Mouse (Mus musculus) heart, postnatal 14 days (tissue): ENCODE measurements at regions not wholly inside any gene's neighbourhood (a gene's known extent, or its start where the extent isn't known, plus 50 kb on each side); places are given as distances from the start of the nearest gene placed in this dataset.
"Not testable (repeated sequence)": the region's sequence is repeated elsewhere in the genome, so short reads cannot be mapped to it uniquely, and the experiment has no call there.

ENCODE experiments used
- DNase-seq, 2 experiments: peaks; one replicate each; pipeline ENCODE4 v3.0.0; 2021 to 2022
- intact Hi-C: fragments of 180-260 bp; cut with DNase I; formaldehyde crosslinking; loops from one replicate; pipeline ENCODE4 v1.15.1; 2025
- microRNA-seq, 2 experiments: library from miRNA; unstranded; fragments of <30 nt; microRNA quantifications; one replicate each; pipeline ENCODE4 v1.2.0; 2021 to 2022

- intact Hi-C loops = loop anchor here (5.0 kb wide), 1 partner anchor 168 kb away; no protein-coding TSS in a partner anchor
Measured at GRCm38 (mm10) chr7:47830124-47830523, 151.8 kb downstream of the Mrgpra4 start.

DNA sequence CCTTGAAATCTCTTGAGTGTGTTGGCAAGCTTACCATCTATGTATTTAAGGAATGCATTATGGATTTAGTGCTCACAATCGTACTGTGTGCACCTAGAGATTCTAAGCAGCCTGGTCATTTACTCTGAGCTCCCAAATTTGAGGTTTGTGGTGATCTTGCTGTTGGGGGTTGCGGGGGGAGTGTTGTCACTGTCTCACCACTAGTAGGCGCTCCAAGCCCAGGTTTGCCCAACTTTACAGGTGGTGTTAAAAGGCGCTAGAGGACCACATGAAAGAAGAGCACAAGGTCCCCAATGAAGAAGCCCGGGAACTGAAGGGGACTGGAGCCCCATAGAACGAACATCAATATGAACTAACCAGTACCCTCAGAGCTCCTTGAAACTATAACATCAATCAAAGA is 180.2 kb upstream of the Mrgpra3 start:
- intact Hi-C loops = no loop called here

More at GRCm38 (mm10) chr7:47830124-47830523, 151.8 kb downstream of the Mrgpra4 start:
- no peak for DNase-seq

GRCm38 (mm10) chr7:47747528-47747927 is 146.4 kb upstream of the Mrgpra3 start:
- DNase-seq = no peak
- intact Hi-C loops = no loop called here

More for the DNA sequence above, 180.2 kb upstream of the Mrgpra3 start:
- DNase-seq = no peak

DNA sequence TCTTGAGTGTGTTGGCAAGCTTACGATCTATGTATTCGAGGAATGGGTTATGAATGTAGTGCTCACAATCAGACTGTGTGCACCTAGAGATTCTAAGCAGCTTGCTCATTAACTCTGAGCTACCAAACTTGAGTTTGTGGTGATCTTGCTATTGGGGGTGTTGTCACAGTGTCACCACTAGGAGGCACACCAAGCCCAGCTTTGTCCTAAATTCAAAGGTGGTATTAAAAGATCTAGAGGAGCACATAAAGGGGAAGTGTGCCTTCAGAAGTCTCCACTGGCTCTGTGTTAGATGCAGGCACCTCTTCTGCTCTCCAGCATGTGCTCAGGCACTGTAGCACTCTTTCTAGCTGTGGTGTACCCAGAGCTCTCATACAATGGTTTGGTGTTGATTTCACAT is 138.9 kb upstream of the Mrgpra3 start:
- DNase-seq, intact Hi-C loops: not testable (repeated sequence)

DNA sequence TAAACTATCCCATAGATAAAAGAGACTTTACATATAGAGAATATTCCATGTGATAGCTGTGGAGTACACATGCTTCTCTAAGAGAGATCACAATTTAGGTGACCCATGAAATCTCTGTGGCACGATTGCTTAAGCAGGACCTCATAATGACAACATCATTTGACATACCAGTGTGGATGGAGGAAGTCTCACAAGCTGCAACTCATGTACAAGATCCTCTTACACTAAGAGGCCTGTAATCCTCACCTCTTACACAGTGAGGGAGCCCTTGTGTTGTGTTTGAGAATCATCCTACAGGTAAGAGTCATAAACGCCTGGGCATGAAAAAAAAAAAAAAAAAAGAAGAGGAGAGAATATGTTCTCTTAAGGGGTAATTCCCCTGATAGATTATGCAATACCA is 89.9 kb upstream of the Mrgpra3 start:
- DNase-seq = no peak
- intact Hi-C loops = no loop called here

DNA sequence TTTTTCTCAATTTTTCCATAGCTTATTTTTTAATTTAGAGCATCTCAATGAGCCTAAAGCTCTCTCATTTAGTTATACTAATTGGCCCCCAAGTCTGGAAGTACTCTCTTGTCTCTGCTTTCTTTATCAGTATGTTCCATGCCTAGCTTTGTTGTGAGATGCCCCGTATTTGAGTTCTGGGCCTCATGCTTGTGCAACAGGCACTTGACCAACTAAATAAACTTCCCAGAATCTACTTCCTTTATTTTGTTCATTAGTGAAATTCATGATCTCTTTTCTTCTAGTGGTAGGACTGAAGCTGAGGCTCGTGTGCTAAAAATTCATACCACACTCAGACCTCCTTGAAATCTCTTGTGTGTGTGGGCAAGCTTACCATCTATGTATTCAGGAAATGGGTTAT is 75.8 kb upstream of the Mrgpra3 start:
- intact Hi-C loops = no loop called here
- no peak for DNase-seq

Small RNA genes lying in the stretch of these regions (microRNA-seq; reads per million reads assigned to microRNA genes)
- 0 reads per million in 2 experiments for gene Gm22427
